8 mouse cellular contexts compared by ENCODE assay signal in the genomic region with DNA sequence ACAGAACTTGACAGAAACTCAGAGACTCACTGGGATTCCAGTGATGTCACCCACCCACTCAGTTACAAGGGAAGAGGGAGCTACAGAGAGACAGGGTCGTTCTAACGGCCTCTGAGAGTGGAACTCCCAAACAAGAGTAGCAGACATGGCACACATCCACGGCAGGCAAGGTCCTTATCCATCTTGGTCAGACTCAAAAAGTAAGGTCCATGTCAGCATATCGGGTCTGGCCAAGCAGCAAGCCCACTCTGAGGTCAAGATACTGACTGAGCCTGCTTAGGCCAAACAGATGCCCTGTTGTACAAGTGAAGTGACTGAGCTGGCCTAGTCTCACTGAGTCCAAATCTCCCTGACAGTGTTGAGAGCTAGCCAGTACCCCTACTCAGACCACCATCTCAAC. TPM values are rescaled to one million over a fixed set of nuclear protein-coding genes. Genes with fewer than 3 reads are reported as not detected.
DNase-seq lines count a peak whose midpoint lies in the region; ATAC-seq and TF ChIP-seq lines count a peak whose summit lies in the region.

No protein-coding gene starts in this region.

- TF ChIP-seq EP300 in lung, postnatal 0 days (IDR thresholded peaks at IDR 0.05): no peak

- ATAC-seq in lung, postnatal 0 days: no peak
- no peak for ATAC-seq in limb, embryonic 13.5 days (ENCODE audit: low FRiP score, low read depth)

- 68% methylated on average over 4 of the region's 4 CpGs for WGBS in cerebellum, adult 2 months
- 27% methylated on average over 4 of the region's 4 CpGs for WGBS in lung, postnatal 0 days
- 50% methylated on average over 4 of the region's 4 CpGs for WGBS in limb, embryonic 13.5 days
- WGBS in small intestine, adult 2 months: 30% methylated on average over 4 of the region's 4 CpGs

- no peak for TF ChIP-seq POLR2A in cerebellum, adult 2 months (IDR thresholded peaks at IDR 0.05; ENCODE audit: borderline replicate concordance, insufficient read depth, low read length)
- TF ChIP-seq POLR2A in small intestine, adult 2 months (IDR thresholded peaks at IDR 0.05; ENCODE audit: low read depth, low read length): no peak

- no peak for TF ChIP-seq CTCF in cerebellum, adult 2 months (IDR thresholded peaks at IDR 0.05; ENCODE audit: borderline replicate concordance, insufficient read depth, low read depth, low read length)
- TF ChIP-seq CTCF in lung, postnatal 0 days (IDR thresholded peaks at IDR 0.05): no peak
- TF ChIP-seq CTCF in small intestine, adult 2 months (IDR thresholded peaks at IDR 0.05; ENCODE audit: extremely low read depth, insufficient read length, insufficient replicate concordance, low read depth, low read length): no peak

- no peaks in the 10 kb centered on the region for H3K27me3 ChIP-seq in cerebellum, adult 2 months (ENCODE audit: control insufficient read depth, insufficient read depth, low read length)
- H3K27me3 ChIP-seq in lung, postnatal 0 days (replicated peaks; ENCODE audit: insufficient read depth, low read length): no peaks in the 10 kb centered on the region
- no peaks in the 10 kb centered on the region for H3K27me3 ChIP-seq in limb, embryonic 13.5 days
- H3K27me3 ChIP-seq in small intestine, adult 2 months (ENCODE audit: control insufficient read depth, insufficient read depth, low read length): no peaks in the 10 kb centered on the region

- peak overlapping the region; percentile 24; the same call in 1 of the 2 replicates for H3K9ac ChIP-seq in lung, postnatal 0 days (replicated peaks; ENCODE audit: low read depth)
- H3K9ac ChIP-seq in limb, embryonic 13.5 days: peak overlapping the region; percentile 66

- no peak for DNase-seq in cerebellum, adult 2 months
- DNase-seq in cerebellum, adult 18-20 months: no peak
- DNase-seq in lung, postnatal 0 days (ENCODE audit: low spot score): no peak
- no peak for DNase-seq in lung, postnatal 14 days
- DNase-seq in cerebellum, adult 9-11 months: no peak
- no peak for DNase-seq in embryo, embryonic 10.5 days (ENCODE audit: low spot score)

- peak overlapping the region; percentile 45 for H3K27ac ChIP-seq in cerebellum, adult 2 months (ENCODE audit: insufficient read depth, low read length)
- H3K27ac ChIP-seq in lung, postnatal 0 days (ENCODE audit: low read length): peak overlapping the region; percentile 71
- H3K27ac ChIP-seq in limb, embryonic 13.5 days: peak overlapping the region; percentile 87
- H3K27ac ChIP-seq in small intestine, adult 2 months (ENCODE audit: insufficient read depth, low read depth, low read length): 0 out of 2 replicates have a peak overlapping the region, but pooled peaks have one; percentile 37

- no peak overlapping the region for H3K4me3 ChIP-seq in cerebellum, adult 2 months (replicated peaks; ENCODE audit: insufficient read depth, low read depth, low read length)
- peak overlapping the region; percentile 36; the same call in 1 of the 2 replicates for H3K4me3 ChIP-seq in lung, postnatal 0 days (ENCODE audit: low read depth, low read length)
- peak overlapping the region; percentile 44 for H3K4me3 ChIP-seq in limb, embryonic 13.5 days
- peak overlapping the region; percentile 62 for H3K4me3 ChIP-seq in small intestine, adult 2 months (ENCODE audit: low read depth, low read length)

- H3K9me3 ChIP-seq in lung, postnatal 0 days (ENCODE audit: low read length): no peaks in the 10 kb centered on the region
- no peaks in the 10 kb centered on the region for H3K9me3 ChIP-seq in limb, embryonic 13.5 days

- peaks cover 5% of the 10 kb centered on the region for H3K36me3 ChIP-seq in lung, postnatal 0 days (ENCODE audit: insufficient read depth, low read length)
- peaks cover 39% of the 10 kb centered on the region for H3K36me3 ChIP-seq in limb, embryonic 13.5 days
- H3K36me3 ChIP-seq in small intestine, adult 2 months (ENCODE audit: control insufficient read depth, insufficient read depth, low read length): peaks cover 28% of the 10 kb centered on the region

- peak overlapping the region; percentile 69 for H3K4me2 ChIP-seq in lung, postnatal 0 days (replicated peaks; ENCODE audit: low read depth, low read length)
- peak overlapping the region; percentile 84 for H3K4me2 ChIP-seq in limb, embryonic 13.5 days (replicated peaks)

- peaks cover 19% of the 10 kb centered on the region for H3K4me1 ChIP-seq in cerebellum, adult 2 months (ENCODE audit: control insufficient read depth, insufficient read depth, low read length)
- H3K4me1 ChIP-seq in lung, postnatal 0 days (ENCODE audit: insufficient read depth, low read depth, low read length): peaks cover 32% of the 10 kb centered on the region
- peaks cover 77% of the 10 kb centered on the region for H3K4me1 ChIP-seq in limb, embryonic 13.5 days
- peaks cover 25% of the 10 kb centered on the region for H3K4me1 ChIP-seq in small intestine, adult 2 months (ENCODE audit: control insufficient read depth, insufficient read depth, insufficient read length, low read length)

RNA-seq across cellular contexts. Expression of a gene that starts 13.7 kb away (rescaled TPM):
- polyA plus RNA-seq in cerebellum, adult 2 months (2012; rRNA removed): 56.1 and 66.3 TPM in 2 replicates
- polyA plus RNA-seq in lung, postnatal 0 days (2015; fragmentation: Nextera tagmentation; extraction: Ambion mirVana): 61.7 and 70.1 TPM in 2 replicates
- 64.5 and 65.7 TPM in 2 replicates for polyA plus RNA-seq in limb, embryonic 13.5 days (2015; fragmentation: Nextera tagmentation; extraction: Ambion mirVana)
- 92.9 and 154 TPM in 2 replicates for polyA plus RNA-seq in small intestine, adult 2 months (2012; rRNA removed)

Comparison
In these comparisons a context has a peak if more than half of its experiments do, and no peak if none do; other contexts are left out.
1. H3K27ac ChIP-seq: peak in every context shown above with its lines; median percentile 87 in limb, embryonic 13.5 days; 71 in lung, postnatal 0 days; 45 in cerebellum, adult 2 months; 37 in small intestine, adult 2 months.